Mouse (Mus musculus): ENCODE data around the gene Gm17509.
A peak's percentile ranks its signal among the peaks of the same experiment; 100 is the strongest.

GRCm38 (mm10) chr13:117202755-117203471, 18.0 kb downstream of the Gm17509 start:
- TF ChIP-seq CTCF (IDR thresholded peaks at IDR 0.05; ENCODE audit: low read depth) (peak; percentile 80), EP300 (optimal IDR thresholded peaks at IDR 0.05) (no peak)
